Mouse (Mus musculus): ENCODE results near the gene Gpat3. TPM values are rescaled to one million over a fixed set of nuclear protein-coding genes. Genes with fewer than 3 reads are reported as not detected.
A peak's percentile ranks its signal among the peaks of the same experiment; 100 is the strongest.

The Gpat3 gene
- total RNA-seq (2014; rRNA removed) (5.9 and 6.7 TPM in 2 replicates), polyA plus RNA-seq (2012; rRNA removed) (2.0 and 7.1 TPM in 2 replicates)

- Histone ChIP-seq H3K27ac (replicated peaks; ENCODE audit: insufficient read depth, low read depth, low read length) (peak within 1 kb of the TSS; percentile 30), H3K79me2 (ENCODE audit: control insufficient read depth, insufficient read depth, low read length) (no peaks in the 10 kb centered on the region), H3K9ac (ENCODE audit: low read depth, low read length) (peak within 1 kb of the TSS; percentile 82), H3K36me3 (ENCODE audit: control insufficient read depth, insufficient read depth, low read length) (no peaks in the 10 kb centered on the region), H3K4me3 (ENCODE audit: insufficient read depth, low read depth, low read length) (peak within 1 kb of the TSS; percentile 63), H3K27me3 (ENCODE audit: control insufficient read depth, insufficient read depth, low read length) (no peaks in the 10 kb centered on the region), H3K4me1 (ENCODE audit: control insufficient read depth, insufficient read depth, low read length) (peaks cover 4% of the 10 kb centered on the region)
- no peak for TF ChIP-seq POLR2A (IDR thresholded peaks at IDR 0.05; ENCODE audit: extremely low read depth, insufficient read depth, low read length)
- no peak for TF ChIP-seq CTCF (IDR thresholded peaks at IDR 0.05; ENCODE audit: low read depth, low read length)
- DNase-seq (ENCODE audit: extremely low read depth, low read depth, low spot score): no peak
- under 1% methylated on average over 16 of the region's 16 CpGs for WGBS
Observed at GRCm38 (mm10) chr5:100845485-100845847, at the start of gene Gpat3. Gene Gpat3 (plus strand): TSS chr5:100845713.

- no peak within 1 kb of the TSS for H3K27ac ChIP-seq (replicated peaks; ENCODE audit: insufficient read depth, low read depth, low read length)
- peak within 1 kb of the TSS; percentile 70 for H3K4me3 ChIP-seq (ENCODE audit: insufficient read depth, low read depth, low read length)
- H3K79me2 ChIP-seq (ENCODE audit: control insufficient read depth, insufficient read depth, low read length): no peaks in the 10 kb centered on the region; the same call in 1 of the 2 replicates
- H3K36me3 ChIP-seq (ENCODE audit: control insufficient read depth, insufficient read depth, low read length): peaks cover 10% of the 10 kb centered on the region; the same call in 1 of the 2 replicates
- WGBS: under 1% methylated on average over 67 of the region's 67 CpGs
- no peaks in the 10 kb centered on the region for H3K4me1 ChIP-seq (ENCODE audit: control insufficient read depth, insufficient read depth, low read length)
- peak; percentile 86 for DNase-seq (ENCODE audit: extremely low read depth, low read depth, low spot score)
- TF ChIP-seq CTCF (IDR thresholded peaks at IDR 0.05; ENCODE audit: low read depth, low read length) (no peak), POLR2A (IDR thresholded peaks at IDR 0.05; ENCODE audit: extremely low read depth, insufficient read depth, low read length) (no peak; the same call in 1 of the 2 replicates)
- no peaks in the 10 kb centered on the region for H3K27me3 ChIP-seq (ENCODE audit: control insufficient read depth, insufficient read depth, low read length)
- H3K9ac ChIP-seq (ENCODE audit: low read depth, low read length): peak within 1 kb of the TSS; percentile 67
Observed at GRCm38 (mm10) chr5:100798165-100798860, 47.2 kb upstream of the Gpat3 start, which contains the start of the genes Helq and Mrps18c. Gene Helq (minus strand): TSS chr5:100798598. Gene Mrps18c (plus strand): TSS chr5:100798627.

GRCm38 (mm10) chr5:100818341-100818740 lies 27.2 kb upstream of the Gpat3 start:
- Histone ChIP-seq H3K36me3 (ENCODE audit: control insufficient read depth, insufficient read depth, low read length) (peaks cover 9% of the 10 kb centered on the region), H3K27ac (replicated peaks; ENCODE audit: insufficient read depth, low read depth, low read length) (no peak overlapping the region), H3K27me3 (ENCODE audit: control insufficient read depth, insufficient read depth, low read length) (no peaks in the 10 kb centered on the region), H3K9ac (ENCODE audit: low read depth, low read length) (no peak overlapping the region), H3K4me3 (ENCODE audit: insufficient read depth, low read depth, low read length) (no peak overlapping the region), H3K4me1 (ENCODE audit: control insufficient read depth, insufficient read depth, low read length) (peaks cover 2% of the 10 kb centered on the region; the same call in 1 of the 2 replicates), H3K79me2 (ENCODE audit: control insufficient read depth, insufficient read depth, low read length) (no peaks in the 10 kb centered on the region; the same call in 1 of the 2 replicates)
- 58% methylated on average over 4 of the region's 4 CpGs for WGBS
- no peak for TF ChIP-seq CTCF (IDR thresholded peaks at IDR 0.05; ENCODE audit: low read depth, low read length)
- TF ChIP-seq POLR2A (IDR thresholded peaks at IDR 0.05; ENCODE audit: extremely low read depth, insufficient read depth, low read length): no peak
- DNase-seq (ENCODE audit: extremely low read depth, low read depth, low spot score): no peak

GRCm38 (mm10) chr5:100819568-100820480 lies 25.7 kb upstream of the Gpat3 start:
- 29% methylated on average over 16 of the region's 16 CpGs for WGBS
- H3K9ac ChIP-seq (ENCODE audit: low read depth, low read length): peak overlapping the region; percentile 91
- no peaks in the 10 kb centered on the region; the same call in 1 of the 2 replicates for H3K79me2 ChIP-seq (ENCODE audit: control insufficient read depth, insufficient read depth, low read length)
- DNase-seq (ENCODE audit: extremely low read depth, low read depth, low spot score): peak; percentile 43
- H3K36me3 ChIP-seq (ENCODE audit: control insufficient read depth, insufficient read depth, low read length): peaks cover 5% of the 10 kb centered on the region
- H3K27ac ChIP-seq (replicated peaks; ENCODE audit: insufficient read depth, low read depth, low read length): peak overlapping the region; percentile 46
- H3K27me3 ChIP-seq (ENCODE audit: control insufficient read depth, insufficient read depth, low read length): no peaks in the 10 kb centered on the region
- TF ChIP-seq POLR2A (IDR thresholded peaks at IDR 0.05; ENCODE audit: extremely low read depth, insufficient read depth, low read length): no peak
- no peak for TF ChIP-seq CTCF (IDR thresholded peaks at IDR 0.05; ENCODE audit: low read depth, low read length)
- H3K4me3 ChIP-seq (ENCODE audit: insufficient read depth, low read depth, low read length): peak overlapping the region; percentile 78
- H3K4me1 ChIP-seq (ENCODE audit: control insufficient read depth, insufficient read depth, low read length): peaks cover 2% of the 10 kb centered on the region; the same call in 1 of the 2 replicates

- peak within 1 kb of the TSS; percentile 46 for H3K27ac ChIP-seq (replicated peaks; ENCODE audit: insufficient read depth, low read depth, low read length)
- peak within 1 kb of the TSS; percentile 78 for H3K4me3 ChIP-seq (ENCODE audit: insufficient read depth, low read depth, low read length)
- TF ChIP-seq POLR2A (IDR thresholded peaks at IDR 0.05; ENCODE audit: extremely low read depth, insufficient read depth, low read length): peak; percentile 66
- TF ChIP-seq CTCF (IDR thresholded peaks at IDR 0.05; ENCODE audit: low read depth, low read length): no peak
- peak; percentile 73 for DNase-seq (ENCODE audit: extremely low read depth, low read depth, low spot score)
- H3K27me3 ChIP-seq (ENCODE audit: control insufficient read depth, insufficient read depth, low read length): no peaks in the 10 kb centered on the region
- no peaks in the 10 kb centered on the region; the same call in 1 of the 2 replicates for H3K79me2 ChIP-seq (ENCODE audit: control insufficient read depth, insufficient read depth, low read length)
- peak within 1 kb of the TSS; percentile 91 for H3K9ac ChIP-seq (ENCODE audit: low read depth, low read length)
- peaks cover 2% of the 10 kb centered on the region; the same call in 1 of the 2 replicates for H3K4me1 ChIP-seq (ENCODE audit: control insufficient read depth, insufficient read depth, low read length)
- peaks cover 5% of the 10 kb centered on the region for H3K36me3 ChIP-seq (ENCODE audit: control insufficient read depth, insufficient read depth, low read length)
- WGBS: under 1% methylated on average over 63 of the region's 63 CpGs
Observed at GRCm38 (mm10) chr5:100820483-100821184, 24.9 kb upstream of the Gpat3 start, which contains the start of gene Abraxas1. Gene Abraxas1 (minus strand): TSS chr5:100820965.
